Mouse (Mus musculus) urinary bladder, postnatal 14 days (tissue): ENCODE measurements at regions not wholly inside any gene's neighbourhood (a gene's known extent, or its start where the extent isn't known, plus 50 kb on each side); places are given as distances from the start of the nearest gene placed in this dataset.
"Not testable (repeated sequence)": the region's sequence is repeated elsewhere in the genome, so short reads cannot be mapped to it uniquely, and the experiment has no call there.

Experiments used
- DNase-seq: peaks from one replicate; pipeline ENCODE4 v3.0.0; 2021; ENCODE audit warnings: low spot score

DNA sequence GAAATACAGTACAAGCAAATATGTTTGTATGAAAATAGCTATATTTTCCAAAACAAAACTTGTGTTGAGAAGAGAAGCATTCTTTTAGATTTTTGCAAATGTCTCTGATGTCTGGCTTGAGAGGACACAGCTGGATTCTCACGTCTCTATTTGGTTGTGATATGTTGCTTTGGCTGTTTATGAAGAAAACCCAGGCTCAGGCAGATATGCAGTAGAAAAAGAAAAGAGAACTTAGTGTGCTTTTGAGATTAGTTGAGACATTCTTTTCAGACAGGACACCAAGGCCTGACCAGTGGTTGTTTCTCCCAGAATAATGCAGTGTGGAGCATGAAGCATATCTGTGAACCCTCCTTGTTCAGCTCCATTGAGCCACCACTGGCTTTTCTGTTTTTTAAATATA lies 178.8 kb upstream of the Mamld1 start:
- no peak for DNase-seq

DNA sequence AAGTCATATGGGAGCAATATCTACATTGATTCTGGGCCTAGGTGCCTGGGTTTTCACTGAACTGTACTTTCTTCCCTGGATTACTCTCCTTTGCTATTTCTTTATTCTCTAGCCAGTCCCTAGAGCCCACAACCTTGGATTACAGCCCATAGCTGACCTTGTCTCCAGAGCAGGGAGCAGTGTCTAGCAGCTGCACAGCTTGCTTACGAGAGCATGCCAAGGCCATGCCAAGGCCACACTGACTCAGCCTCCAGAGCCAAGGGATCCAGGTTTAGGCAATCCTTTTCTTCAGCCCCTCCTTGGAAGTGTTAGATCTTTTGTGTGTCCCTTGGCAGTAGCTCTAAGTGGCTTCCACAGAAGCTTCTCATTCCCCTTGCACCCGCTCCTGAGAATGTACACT lies 168.7 kb upstream of the Mamld1 start:
- DNase-seq = no peak

DNA sequence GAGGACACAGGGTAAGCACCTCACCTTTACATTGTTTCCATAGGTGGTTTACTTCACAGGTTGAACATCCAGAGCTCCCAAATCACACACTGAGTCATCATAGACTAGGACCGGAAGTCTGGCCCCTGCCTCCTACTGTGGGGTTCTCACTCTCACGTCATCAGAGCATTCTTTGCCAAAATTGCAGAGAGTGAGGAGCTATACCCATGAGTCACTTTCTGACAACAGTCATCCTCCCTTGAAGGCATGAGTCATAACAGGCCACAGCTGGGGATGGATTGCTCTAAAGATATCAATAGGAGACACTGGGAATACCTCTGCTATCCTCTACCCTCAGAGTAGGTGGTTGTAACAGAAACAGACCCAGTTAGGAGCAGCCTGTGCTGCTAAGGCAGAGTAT lies 166.6 kb upstream of the Mamld1 start:
- peak; percentile 3 for DNase-seq

DNA sequence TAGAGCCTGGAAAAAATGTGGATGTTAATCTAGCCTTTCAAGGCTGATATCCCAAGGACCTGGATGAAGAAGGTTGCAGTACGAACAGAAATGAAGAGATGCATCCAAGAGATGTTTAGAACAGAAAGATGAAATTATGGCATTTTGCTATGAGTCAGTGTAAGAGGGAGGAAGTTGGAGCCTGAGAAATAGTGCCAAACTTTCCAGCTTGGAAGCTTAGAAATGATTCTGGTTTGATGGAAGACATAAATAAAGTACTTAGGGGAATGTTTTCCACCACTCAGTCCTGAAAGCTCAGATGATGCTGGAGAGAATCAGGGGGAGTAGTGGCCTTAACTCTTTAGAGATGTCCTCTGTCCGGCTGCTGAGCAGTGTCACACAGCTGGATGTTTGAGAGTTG lies 155.5 kb upstream of the Mamld1 start:
- no peak for DNase-seq

DNA sequence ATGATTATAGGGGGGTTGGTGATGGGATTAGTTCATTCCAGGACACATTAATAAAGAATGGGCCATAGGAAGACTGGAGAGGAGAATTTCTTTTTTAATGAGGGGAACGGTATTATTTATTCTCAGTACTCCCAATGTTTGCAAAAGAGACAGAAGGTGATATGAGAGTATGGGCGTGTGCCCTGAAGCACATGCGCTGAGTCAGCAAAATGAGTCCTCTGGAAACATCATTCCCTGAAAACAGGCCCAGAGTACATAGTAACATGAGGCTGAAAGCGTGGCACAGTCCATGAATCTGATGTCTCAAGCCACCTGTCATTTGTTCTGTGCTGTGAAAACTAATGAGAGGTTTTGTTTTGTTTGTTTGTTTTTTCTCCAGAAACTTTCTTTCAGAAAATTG lies 154.5 kb upstream of the Mamld1 start:
- DNase-seq = no peak

DNA sequence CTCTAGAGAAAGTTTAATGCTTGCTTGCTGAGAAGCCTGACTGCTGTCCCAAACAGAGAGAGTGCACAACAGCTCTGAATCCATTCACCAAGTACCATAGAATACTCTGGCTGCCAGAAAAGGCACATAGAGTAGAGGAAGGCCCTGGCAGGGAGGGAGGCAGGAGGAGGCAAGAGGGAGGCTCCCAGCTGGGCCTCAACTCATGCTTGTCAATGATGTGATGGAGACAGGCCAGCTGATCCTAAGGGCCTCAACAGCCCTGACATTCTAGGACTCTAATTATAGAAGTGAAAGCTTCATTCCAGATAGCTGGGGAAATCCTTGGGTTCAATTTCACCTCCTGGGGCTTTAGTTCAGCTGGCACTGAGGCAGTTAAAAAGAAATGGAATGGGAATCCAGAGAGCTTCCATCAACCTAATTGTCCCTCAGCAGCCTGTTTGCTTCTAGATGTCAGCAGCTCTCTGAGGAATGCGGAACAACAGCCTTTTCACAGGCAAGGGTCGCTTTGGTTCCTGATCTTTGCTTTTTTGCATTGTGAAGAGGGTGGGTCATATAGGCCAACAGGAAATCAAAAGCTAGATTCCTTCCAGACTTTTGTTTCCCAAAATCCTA lies 152.8 kb upstream of the Mamld1 start:
- no peak for DNase-seq

DNA sequence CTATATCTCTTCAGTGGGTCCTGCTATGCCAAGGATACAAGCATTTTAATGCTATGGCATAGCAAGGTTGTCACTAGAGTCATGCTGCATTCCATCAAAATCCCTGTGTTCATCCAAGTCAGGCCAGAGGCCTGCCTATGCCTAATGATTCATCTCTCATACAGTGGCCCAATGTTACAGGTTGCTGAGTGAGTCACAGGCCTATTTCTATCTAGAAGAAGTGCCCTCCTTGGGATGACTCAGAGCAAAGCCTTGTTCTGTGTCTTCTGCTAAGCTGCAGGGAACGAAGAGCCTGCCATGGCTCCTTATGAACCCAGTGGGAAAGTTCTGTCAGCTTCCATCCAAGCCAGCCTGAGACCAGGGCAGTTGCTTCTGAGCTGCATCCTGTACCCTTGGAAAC lies 151.2 kb upstream of the Mamld1 start:
- not testable (repeated sequence) for DNase-seq

DNA sequence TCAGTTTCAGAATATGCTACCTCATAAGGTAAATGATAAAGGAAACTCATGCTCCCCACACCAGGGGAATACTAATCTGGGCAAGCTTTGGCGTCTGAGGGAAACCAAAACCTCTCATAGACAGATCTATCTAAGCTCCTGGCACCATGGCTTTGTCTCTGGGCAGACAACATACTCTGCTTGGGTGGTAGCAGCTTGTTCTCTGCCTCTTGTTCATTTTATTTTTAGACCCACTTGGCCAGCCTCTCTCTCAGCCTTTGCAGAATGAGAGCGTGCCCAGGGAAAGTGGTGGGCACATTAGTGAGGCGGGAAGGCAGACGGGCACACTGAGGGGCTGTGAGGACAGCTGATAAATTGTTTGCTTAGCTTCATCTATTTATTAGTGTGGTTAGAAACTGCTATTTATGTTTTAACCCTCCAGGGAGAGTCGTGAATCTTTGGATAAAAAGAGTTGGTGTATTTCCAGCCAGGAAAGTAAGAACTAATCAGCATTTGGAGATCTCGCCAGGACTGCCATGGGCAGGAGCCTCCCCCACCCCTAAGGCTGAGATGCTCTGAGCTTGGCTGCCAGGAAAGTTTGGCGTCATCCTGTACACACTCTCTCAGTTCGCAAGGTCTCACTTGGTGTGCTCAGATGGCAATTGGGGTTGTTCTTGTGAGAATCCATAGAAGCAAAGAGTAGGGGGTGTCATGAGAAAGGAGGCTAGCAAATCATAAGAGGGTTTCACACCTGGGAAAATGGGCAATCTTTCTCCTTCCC lies 150.2 kb upstream of the Mamld1 start:
- DNase-seq = no peak

DNA sequence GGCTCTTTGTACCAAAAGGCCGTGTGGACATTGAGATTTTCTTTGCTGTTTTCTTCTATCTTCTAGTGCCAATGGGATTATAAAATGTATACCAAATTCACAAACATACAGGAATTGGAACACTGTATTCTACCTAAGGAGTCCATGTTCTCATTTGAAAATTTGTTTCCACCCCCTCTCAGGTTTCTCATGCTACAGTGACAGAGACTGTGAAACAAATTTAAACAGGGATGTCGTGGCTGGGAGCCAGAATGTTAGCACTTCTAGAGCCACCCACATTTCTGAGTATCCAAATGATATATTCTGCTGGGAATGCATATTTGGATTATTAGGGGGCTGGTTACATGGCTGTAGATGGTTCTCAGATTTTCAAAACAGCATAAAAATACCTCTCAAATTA lies 124.4 kb upstream of the Mamld1 start:
- no peak for DNase-seq

DNA sequence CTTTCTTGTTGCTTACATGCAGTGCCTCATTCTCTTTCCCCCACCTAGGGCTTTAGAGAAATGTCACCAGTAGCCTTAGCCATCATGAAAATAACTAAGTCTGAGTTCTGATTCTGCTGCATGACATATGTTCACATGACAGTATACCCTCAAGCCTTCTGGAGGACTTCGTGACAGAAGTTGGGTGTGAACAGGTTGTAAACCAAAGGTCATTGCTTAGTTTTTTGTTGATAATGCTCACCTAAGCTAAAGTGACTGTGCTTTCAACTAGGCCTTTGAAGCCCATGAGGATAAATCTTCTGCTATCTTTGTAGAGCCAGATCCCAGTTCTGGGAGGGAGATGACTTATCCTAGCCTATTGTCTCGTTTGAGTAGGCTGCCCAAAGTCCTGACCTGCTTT lies 118.1 kb upstream of the Mamld1 start:
- no peak for DNase-seq

DNA sequence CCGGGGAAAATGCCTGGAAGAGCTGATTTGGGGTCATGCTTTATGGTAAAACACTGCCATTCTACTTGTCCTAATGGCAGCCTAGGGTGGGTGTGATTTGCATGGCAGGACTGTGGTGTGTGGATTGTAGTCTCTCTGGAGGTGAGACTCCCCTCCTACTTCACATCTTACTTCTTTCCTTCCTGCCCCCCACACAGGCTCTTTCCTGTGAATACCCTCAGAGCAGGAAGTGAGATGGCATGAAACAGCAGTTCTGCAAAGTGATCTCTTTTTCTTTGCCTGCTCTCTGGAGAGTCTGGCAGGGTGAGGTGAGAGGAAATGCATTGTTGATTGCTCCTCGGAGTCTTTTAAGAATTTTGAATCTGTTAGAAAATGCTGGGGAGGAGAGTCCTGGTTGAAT lies 104.7 kb upstream of the Mamld1 start:
- DNase-seq = no peak

DNA sequence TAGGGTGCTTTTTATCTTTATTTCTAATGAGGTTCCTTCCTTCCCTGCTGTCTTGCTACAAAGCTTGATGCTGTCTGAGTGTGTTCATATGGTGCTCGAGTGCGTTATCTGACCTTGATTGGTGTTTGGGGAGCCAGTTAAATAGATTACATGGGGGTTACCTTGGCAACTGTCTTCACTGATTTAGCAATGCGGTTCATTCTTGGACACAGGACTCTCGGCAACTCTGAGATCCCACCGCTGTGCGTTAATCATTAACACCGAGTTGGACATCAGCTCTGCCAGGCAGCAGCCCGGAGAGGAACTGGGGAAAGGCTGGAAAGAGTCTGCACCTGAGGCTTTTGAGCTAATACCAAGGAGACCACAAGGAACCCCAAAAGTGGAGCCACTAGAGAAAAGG lies 104.0 kb upstream of the Mamld1 start:
- no peak for DNase-seq

DNA sequence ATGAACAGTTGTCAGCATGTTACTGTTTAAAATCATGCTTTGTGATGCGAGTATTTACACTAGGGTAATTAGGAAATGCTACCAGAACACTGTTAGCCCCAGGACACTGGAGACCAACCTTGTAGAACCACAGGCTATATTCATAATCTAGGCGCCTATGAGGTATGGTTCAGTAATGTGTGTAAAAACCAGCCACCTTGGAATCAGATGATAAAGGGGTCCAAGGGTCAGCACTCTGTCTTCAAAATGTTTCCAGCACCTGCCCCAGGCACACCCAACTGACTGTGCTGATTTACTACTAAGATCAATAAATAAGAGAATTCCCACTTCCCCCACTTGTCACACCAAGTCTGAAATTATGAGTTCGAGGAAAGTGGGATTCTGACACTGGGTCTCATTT lies 100.8 kb upstream of the Mamld1 start:
- no peak for DNase-seq

DNA sequence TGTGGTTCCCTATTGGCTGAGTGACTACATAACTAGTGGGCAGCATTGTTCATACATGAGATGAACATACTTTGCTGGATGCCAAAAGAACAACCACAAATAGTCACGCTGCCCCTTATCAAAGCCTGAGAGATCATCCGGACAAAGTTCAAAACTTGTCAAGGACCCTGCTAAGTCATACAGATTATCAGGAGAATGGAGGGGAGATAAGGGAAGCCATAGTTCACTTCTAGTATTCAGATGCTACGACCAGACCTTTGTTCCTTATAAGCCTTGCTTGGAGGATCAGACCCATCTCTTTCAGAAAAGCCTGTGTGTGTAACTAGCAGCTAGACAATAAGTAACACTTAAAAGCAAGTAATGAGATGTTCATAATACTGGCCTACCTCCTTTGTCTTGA lies 97.0 kb upstream of the Mamld1 start:
- no peak for DNase-seq
